Mouse (Mus musculus) gastrocnemius, postnatal 25 days (tissue): ENCODE data around the gene Ints2. TPM values are rescaled to one million over a fixed set of nuclear protein-coding genes. Genes with fewer than 3 reads are reported as not detected.
"Not testable (repeated sequence)": the region's sequence is repeated elsewhere in the genome, so short reads cannot be mapped to it uniquely, and the experiment has no call there.

ENCODE experiments used
- DNase-seq: peaks from one replicate; pipeline ENCODE4 v3.0.0; 2022
- long read RNA-seq, 2 experiments: library from polyadenylated mRNA; stranded (forward); transcript quantifications; one replicate each; pipeline ENCODE4 v2.0.0; 2021
- total RNA-seq, 2 experiments: library from RNA; stranded (reverse); gene quantifications; 1 replicate in 1 of 2; 2 replicates in 1 of 2; pipeline ENCODE4 v1.2.3; 2021

The Ints2 gene
- total RNA-seq = 1 to 10 TPM; 3.8 to 4.7 TPM
- long read RNA-seq, experiment 1, partial matches to known transcripts = 0 of 1 reads
- long read RNA-seq, experiment 1, other reads (novel, unspliced or antisense) = 1 of 1 reads
- long read RNA-seq, experiment 2 = 0 reads

DNA sequence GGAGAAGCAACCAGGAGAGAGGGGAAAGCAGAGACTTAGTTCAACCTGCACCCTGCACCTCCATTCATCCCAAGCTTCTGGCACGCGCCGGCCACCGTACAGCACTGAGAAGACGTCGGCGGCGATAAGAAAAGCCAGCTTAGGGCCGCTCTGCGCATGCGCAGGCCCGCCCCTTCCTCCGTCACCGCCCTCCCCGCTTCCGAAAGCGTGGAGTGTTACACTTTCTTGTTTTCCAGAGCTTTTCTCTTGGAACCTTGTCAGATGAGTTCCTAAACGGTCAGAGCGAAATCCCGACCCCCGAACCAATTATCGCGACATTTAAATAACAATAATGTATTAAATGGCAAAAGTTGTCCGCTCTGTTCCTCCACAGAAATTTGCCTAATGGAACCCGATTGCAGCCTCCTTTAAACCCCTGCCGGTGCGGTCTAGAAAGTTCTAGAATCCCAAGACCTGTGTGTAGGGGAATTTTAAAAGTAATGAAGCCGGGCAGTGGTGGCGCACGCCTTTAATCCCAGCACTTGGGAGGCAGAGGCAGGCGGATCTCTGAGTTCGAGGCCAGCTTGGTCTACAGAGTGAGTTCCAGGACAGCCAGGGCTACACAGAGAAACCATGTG, at the start of gene Ints2:
Gene Ints2 (minus strand): TSS at position 116 of the 617 bp plus-strand sequence.
- DNase-seq = peak; percentile 90

DNA sequence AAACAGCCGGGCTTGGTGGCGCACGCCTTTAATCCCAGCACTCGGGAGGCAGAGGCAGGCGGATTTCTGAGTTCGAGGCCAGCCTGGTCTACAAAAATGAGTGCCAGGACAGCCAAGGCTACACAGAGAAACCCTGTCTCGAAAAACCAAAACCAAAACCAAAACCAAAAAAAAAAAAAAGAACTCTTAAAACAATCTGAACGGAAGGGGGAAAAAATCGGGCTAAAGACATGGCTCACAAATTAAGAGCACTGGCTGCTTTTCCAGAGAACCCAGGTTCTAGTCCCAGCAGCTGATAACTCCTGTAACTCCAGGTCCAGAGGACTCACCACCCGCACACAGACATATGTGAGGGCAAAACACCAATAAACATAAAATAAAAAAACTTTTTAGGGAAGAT, 34.8 kb upstream of the Ints2 start:
- not testable (repeated sequence) for DNase-seq

DNA sequence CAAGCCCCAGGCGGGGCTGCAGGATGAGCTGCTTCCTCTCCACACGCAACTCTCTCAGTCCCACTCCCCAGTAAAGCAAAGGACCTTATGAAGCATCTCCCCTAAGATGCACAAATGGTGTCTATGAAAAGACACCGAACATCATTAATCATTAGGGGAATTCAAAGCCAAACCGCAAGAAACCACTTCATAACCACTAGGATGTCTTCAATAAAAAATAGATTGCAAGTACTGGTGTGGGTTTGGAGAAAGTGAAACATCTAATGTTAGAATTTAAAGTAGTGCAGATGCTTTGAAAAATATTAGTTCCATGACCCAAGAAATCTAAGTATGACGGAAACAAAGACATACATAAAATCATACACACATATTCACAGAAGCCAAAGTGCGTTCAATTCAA, 34.3 kb upstream of the Ints2 start:
- no peak for DNase-seq

DNA sequence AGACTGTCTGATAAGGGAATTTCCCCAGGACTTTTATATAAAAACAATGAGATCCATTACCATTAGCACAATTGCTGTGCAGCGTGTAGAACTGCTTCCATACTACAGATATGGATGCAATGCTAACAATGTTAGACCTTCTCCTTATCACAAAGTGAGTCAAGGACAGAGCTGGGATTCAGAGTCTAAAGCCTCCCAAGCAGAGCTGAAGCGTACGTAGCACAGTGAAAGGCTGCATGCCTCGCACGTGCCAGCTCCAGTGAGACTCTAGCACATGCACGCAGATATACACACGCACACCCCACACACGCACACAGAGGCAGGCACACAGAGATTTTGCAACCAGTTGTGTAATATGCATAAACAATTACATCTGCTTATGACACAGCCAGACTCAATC, 28.4 kb upstream of the Ints2 start:
- no peak for DNase-seq

DNA sequence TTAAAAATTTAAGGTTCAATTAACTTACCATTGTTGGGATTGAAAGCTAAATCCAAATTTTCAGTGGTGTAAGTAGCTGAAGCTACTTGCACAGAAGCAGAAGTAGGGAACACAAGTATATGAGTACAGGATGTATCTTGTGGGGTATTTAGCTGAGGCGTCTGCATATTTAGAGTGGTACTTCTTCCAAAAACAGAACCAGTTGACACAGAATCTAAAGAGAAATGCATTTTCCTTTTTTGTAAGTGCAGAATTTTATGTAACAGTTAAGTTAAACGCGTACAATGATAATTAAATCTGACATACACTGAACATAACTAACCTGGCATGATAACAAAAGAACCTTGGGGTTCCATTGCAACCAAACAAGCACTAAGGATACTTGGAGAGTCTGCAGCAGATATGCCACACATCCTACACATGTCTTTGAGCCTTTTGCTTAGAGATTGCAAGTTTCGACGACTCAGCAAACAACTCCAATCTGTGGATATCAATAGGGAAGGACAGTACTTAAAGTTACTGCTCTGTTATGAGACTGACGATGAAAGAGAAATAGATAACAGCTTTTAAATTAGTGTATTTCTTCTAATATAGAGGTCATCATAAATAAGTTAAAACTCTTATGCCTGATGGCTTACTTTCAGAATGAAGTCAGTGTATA, 21.2 kb upstream of the Ints2 start:
- DNase-seq = no peak

DNA sequence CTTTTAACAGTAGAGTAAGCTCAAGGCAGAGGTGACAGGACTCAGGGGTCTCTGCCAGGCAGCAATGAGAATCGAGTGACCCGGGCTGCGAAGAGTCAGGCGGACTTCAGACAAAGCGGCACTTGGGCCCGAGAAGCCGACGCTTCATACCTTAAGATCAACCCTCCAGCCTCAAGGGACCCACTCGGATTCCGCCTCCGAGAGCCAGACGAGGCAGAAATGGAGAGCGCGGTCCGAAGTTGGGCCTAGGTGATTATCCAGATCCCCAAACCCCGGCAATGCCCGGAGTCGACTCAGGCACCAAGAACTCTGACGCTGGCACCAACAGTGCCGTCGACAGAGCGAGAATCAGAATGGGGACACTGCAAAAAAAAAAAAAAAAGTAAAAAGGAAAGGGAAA, 321 bp downstream of the Ints2 start:
- no peak for DNase-seq

DNA sequence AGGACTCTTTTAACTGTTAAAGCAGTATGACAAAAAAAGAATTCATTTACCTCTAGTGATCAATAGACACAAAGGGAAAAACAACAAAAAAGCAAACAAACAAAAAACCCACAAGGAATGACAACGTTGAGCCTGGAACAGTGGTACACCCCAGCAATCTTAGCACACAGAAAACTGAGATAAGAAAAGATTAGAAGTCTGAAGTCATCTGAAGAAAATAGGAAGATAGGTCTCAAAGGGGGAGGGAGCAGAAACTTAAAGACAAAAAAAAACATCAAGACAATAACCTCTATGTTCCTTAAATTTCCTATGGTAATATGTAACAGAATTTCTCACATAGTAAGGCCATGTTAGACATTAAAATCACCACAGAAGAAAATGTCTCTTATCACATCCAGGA, 4.0 kb downstream of the Ints2 start:
- DNase-seq = no peak

DNA sequence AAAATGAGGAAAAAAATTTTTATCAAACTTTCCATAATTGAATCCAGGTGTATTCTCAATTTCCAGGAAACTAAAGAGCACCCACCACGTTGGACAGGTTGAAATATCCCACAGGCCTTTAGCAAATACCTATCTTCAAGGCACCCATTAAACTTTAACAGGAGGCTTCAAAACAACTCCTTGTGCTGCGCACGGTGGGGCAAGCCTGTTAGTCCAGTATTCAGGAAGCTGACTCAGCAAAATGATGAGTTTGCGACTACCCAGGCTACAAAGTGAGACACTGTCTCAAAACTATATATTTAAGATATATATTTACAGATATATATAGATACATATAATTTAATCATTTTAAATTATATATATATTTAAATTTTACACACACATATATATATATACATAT, 24.9 kb downstream of the Ints2 start:
- no peak for DNase-seq

DNA sequence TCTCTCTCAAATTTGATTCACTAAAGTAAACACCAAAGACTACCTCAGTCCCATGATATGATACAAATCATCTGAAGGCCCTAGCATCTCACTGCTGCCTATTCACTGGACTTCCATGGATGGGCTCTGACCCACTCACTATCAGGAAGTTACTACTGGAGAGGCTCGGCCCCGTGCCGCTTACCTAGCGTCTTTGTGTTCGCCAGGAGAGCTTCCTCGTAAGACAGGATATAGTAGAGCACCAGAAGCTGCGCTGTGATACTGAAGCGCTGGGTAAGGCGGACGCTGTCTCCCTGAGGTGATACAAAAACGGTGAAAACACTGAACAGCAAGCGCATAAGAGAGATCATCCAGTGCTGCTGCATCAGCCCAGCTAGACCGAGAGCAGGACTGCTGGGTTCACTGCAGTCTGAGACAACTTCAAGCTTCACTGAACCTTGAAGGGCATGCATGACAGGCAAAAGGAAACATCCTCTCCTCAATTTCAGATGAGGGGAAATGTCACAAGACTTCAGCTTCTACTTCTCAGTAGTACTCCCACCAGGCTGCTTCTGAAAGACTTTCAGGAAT, 25.5 kb downstream of the Ints2 start:
- no peak for DNase-seq

DNA sequence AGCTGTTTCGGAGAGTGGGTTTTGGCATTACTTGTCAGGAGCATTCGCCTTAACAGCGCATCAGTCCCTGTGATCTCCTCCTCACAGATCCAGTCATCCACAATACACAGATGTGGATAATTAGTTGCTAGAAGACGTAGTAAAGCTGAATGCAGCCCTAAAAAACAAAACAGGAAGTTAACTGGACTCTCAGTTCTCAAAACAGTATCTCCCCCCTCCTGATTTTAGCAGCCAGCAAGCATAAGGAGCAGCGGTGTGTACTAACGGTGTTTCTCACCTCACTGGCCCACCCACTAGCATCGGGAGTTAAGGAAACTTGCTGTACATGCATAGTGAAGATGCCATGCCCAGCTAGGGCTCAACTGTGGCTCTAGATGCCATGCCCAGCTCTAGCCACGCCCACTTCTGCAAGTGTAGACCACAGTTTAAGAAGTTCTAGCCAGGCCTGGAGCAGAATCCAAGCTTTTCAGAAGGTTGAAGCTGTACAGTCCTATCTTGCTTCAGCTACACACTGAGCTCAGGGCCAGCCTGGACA, 30.7 kb downstream of the Ints2 start:
- no peak for DNase-seq

DNA sequence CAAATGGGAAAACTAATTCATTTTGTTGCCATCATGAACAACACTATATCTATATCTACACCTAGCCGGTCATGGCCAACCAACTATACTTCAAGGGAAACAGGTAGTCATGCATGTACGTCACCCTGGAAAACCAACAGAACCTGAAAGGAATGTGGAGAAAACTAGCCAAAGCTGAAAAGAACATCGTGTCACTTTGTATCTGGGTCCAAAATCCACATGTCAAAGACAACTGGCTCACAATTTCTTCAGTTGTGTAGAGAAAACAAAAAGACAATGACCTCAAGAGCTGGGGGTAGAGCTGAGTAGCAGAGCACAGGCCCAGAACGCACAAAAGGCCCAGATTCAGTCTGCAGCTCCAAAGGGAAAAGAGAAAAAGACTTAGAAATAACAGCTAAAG, 31.6 kb downstream of the Ints2 start:
- DNase-seq = no peak

DNA sequence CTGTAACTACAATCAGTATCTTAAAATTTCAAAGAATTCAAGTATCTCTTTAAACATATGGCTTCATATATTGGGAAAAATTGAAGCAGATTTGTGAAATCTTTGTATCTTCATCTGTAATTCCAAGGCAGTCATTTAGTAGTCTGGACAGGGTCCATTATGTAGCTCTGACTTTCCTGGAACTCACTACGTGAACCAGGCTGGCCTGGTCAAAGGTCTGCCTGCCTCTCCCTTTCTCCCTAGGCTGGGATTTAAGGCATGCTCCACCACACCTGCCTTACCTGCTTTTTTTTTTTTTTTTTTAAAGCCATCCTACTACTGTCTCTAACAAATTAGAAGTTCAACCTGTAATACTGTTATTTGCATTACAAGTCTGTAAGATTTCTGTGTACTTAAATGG, 45.6 kb downstream of the Ints2 start:
- DNase-seq = no peak

DNA sequence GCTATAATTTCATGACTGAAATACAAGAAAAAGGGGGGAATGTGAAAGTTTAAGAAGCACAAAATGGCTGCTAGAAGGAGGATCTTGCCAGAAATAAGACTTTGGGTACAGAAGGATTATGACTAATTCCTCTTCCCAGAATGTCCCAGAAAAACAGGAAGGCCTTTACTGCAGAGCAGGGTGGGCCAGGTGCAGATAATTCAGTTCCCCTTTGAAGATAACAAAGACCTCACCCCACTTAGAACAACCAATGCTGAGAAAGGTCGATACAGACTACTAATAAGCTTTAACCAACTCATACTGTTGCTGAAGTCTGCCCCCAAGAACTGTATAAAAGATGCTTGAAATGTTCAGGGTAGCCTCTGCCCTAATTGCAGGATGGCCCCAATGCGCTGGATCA, 48.3 kb downstream of the Ints2 start:
- DNase-seq = no peak

DNA sequence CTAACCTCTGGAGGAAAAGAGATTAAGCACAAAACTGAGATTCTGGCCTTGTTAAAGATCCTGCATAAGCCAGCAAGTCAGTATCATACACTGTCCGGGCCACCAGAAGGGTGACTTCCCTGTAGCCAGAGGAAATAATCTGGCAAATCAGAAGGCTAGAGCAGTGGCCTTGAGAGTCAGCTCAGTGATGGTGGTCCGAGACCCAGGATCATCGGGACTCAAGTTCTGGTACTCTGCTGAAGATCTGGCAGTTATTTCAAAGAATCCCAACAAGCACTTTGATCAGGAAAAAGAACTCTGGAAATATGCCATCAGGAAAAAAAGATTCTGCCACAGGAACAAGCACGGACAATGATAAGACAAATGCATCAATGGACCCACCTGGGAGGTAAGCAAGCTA, 51.5 kb downstream of the Ints2 start:
- no peak for DNase-seq

DNA sequence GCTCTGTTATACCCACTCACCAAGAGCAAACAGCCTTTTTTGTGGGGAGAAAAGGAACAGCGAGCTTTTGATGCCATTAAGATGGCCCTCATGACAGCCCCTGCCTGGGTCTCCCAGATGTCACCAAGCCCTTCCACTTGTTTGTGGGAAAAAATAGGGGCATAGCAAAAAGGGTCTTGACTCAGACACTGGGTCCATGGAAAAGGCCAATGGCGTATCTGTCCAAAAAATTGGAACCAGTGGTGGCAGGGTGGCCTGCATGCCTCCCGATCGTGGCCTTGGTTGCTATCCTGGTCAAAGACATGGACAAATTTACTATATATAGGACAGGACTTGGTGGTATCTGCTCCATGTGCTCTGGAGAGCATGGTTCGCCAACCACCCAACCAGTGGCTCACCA, 52.3 kb downstream of the Ints2 start:
- DNase-seq = no peak

DNA sequence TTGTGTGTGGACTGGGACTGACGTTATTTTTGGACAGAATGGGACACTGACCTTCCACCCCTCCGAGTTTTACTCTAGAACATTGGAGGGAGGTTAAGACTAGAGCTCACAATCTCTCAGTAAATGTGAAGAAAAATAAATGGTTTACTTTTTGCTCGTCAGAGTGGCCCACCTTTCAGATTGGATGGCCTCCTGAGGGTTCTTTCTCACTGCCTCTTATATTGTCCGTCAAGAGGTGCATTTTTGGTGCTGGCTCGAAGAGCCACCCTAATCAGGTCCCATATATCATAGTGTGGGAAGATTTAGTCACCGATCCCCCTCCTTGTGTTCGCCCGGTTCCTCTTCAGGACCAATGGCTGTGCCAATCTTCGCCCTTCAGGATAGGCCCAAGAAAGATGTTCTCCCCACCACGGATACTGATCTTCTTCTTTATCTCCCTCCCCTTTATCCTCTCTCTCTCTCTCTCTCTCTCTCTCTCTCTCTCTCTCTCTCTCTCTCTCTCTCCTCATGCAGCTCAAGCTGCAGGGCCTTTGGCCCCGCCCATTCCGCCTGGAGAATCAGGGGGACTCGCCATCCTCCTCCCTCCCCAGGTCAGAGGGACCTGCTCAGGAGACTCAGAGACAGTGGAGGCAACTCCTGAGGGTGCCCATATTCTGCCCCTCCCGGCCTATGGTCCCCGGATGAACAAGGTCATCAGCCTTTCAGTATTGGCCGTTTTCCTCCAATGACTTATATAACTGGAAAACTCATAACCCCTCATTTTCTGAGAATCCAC, 55.3 kb downstream of the Ints2 start:
- DNase-seq = peak; percentile 8

DNA sequence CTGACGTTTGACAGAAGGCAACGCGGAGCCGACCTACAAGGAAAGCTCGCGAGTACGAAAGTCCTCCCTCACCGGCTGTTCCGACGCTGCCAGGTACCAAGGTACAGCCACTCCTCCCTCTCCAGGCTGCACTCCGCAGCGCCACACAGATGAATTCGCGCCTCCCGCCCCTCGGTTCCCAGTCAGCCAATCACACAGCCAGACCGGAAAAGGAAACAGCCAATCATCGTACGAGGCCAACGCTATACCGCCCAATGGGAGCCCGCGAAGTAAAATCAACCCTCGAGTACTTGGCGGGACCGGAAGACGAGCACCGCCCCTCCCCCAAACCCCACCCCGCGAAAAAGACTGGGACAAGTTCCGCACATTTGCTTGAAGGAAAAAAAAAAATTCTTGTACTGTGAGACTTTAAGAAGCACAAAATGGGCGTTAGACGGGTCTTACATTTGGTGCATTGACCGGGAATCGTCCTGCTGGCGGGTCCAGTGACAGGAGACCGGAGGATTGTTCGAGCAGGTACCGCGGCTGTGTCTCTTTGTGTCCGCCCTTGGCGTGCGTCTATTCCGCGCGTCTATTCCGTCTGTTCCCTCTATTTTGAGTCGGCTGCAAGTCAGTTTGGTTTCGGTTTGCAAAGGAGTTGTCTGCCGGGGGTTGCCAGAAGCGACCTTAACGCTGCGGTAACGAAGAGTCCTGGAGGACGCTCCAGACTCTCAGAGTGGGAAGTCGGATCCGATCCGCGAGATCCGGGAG, 56.2 kb downstream of the Ints2 start, which contains the start of gene Brip1:
Gene Brip1 (minus strand): TSS at position 157 of the 750 bp plus-strand sequence.
- DNase-seq = peak; percentile 90

DNA sequence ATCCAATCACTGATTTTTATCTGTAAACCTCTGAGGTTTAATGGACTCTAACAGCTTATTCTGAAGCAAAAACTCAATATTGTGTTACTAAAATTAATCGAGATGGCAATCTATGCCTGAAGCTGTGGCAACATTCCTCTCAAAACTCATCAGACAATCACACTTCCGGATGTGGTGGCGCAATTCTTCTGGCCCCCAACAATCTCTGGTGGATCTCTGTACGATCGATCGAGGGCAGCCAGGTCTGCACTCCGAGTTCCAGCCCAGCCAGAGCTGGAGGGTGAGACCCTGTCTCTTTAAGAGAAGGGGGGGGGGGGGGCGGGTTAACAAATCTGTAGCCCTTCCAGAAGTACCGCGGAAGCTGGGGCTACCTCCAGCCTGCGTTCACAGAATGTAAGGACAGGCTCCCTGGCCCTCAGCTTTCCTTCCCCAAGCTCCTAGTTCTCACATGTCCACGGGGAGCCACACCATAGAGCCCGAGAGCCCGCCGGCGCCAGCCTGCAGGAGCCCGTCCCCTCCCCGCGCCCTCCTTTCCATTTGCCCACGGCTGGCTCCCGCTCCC, 56.8 kb downstream of the Ints2 start:
- no peak for DNase-seq

DNA sequence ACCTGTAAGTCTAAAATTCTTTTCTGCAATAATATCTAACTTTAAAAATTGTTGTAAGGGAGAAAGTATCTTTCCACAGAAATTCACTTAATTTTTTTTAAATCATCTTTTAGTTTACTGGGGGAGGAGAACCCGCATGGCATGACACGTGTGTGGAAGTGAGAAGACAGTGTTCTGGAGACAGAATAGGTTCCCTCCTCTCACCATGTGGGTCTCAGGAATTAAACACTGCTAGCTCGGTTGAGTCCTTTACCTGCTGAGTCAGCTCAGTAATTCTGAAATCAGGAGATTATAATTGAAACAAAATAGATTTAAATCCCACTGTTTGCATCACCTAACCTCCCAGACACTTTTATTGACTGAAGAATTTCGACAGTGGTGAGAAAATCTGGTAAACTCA, 57.6 kb downstream of the Ints2 start:
- DNase-seq = no peak

DNA sequence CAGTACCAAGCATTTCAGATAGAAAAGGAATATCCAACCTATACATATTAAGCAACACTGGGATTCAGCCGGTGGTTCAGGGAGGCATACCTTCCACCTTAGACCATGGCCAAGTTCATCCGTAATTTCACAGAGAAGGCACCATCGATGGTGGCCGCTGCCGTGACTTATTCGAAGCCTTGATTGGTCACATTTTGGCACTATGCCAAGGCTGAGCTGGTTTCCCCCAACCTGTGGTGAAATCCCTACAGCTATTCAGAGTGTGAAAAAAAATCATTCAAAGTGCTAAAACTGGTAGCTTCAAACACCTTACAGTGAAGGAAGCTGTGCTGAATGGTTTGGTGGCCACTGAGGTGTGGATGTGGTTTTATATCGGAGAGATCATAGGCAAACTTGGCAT, 72.2 kb downstream of the Ints2 start:
- not testable (repeated sequence) for DNase-seq

DNA sequence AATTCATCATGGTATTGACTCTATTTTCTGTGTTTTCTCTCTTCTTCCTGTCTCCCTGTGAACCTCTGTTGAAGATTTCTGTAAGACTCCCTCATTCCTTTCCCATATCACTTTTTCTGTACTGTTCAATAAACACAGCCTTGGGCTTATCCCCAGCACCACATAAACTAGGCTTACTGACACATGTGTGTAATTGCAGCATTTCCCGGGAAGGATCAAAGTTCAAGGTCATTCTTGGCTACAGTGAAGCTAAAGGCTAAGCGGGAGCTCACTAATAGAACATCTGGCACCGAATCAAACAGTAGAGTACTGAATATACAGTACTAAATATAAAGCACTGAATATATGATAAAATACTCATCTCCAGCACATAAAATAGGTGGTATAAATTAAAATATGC, 81.5 kb downstream of the Ints2 start:
- DNase-seq = no peak

DNA sequence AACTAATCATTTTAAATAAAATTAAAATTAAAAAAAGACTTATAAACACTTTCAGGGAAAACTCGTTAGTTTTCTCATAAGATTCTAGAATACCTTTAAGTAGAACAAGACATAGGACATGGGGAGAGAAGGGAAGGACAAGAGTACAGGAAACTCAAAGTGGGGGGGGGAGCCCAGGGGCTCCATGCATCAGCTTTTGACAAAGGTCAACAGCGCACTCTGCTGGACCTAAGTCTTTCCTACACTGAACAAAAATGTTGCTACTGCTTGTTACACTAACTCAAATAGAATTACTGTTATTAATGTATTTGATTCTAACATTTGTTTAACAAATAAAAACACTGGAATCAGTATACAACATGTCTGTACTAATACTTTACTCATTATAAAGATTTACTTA, 83.2 kb downstream of the Ints2 start:
- DNase-seq = peak; percentile 10
